18 mouse cellular contexts compared by ENCODE assay signal in the genomic region with DNA sequence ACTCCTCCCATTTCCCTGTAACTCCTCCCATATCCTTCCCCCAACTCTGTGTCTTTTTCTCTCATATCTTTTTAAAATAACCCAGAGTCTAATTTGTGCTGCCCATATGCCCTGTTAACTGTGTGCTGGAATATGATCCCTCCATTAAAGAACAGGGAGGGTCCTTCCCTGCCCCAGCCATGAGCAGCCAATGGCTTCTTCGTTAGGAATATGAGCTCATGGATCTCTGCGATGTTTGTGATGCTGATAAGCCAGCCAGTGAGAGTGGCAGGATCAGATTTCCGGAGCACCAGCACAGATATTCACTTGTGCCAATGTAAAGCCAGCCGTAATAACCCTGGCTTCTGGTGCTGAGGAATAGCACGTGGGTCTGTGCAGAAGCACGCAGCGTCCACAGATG.
DNase-seq lines count a peak whose midpoint lies in the region; ATAC-seq and TF ChIP-seq lines count a peak whose summit lies in the region.
"Had no signal": no experiment of that assay in that cellular context is flagged by ENCODE, and none has a peak within 500 bp of the region (broad histone marks: within the 10 kb centered on the region; RNA-seq: fewer than 3 reads in every experiment).

No protein-coding gene starts in this region.

- H3K36me3 ChIP-seq in kidney, embryonic 15.5 days: no peaks in the 10 kb centered on the region
- H3K36me3 ChIP-seq in lung, postnatal 0 days (ENCODE audit: insufficient read depth, low read length): no peaks in the 10 kb centered on the region
- H3K36me3 ChIP-seq in embryonic facial prominence, embryonic 11.5 days (replicated peaks; ENCODE audit: control insufficient read depth, insufficient read depth, low read depth, low read length): no peaks in the 10 kb centered on the region
- H3K36me3 ChIP-seq: limb, embryonic 15.5 days; liver, embryonic 15.5 days; midbrain, embryonic 13.5 days; neural tube, embryonic 13.5 days had no signal

- no peak for TF ChIP-seq CTCF in lung, postnatal 0 days (IDR thresholded peaks at IDR 0.05)

- H3K27me3 ChIP-seq in kidney, embryonic 15.5 days: no peaks in the 10 kb centered on the region
- H3K27me3 ChIP-seq in lung, postnatal 0 days (replicated peaks; ENCODE audit: insufficient read depth, low read length): no peaks in the 10 kb centered on the region
- H3K27me3 ChIP-seq in embryonic facial prominence, embryonic 11.5 days (ENCODE audit: control insufficient read depth, insufficient read depth, low read length): no peaks in the 10 kb centered on the region
- H3K27me3 ChIP-seq: limb, embryonic 15.5 days; liver, embryonic 15.5 days; midbrain, embryonic 13.5 days; neural tube, embryonic 13.5 days had no signal

- DNase-seq in kidney, postnatal 10 days: no peak
- DNase-seq in lung, postnatal 0 days (ENCODE audit: low spot score): no peak
- no peak for DNase-seq in lung, postnatal 36 days
- peak; percentile 40 for DNase-seq in embryonic facial prominence, embryonic 11.5 days (ENCODE audit: low spot score)
- no peak for DNase-seq in urinary bladder, postnatal 10 days (ENCODE audit: low spot score)
- DNase-seq in spleen, postnatal 14 days (ENCODE audit: low spot score in 2 of 2): no peak
- DNase-seq: cerebellum, adult 2 months; cerebellum, postnatal 36 days; layer of hippocampus, adult 9-11 months; thymus, adult 18-20 months had no signal

- H3K27ac ChIP-seq in kidney, embryonic 15.5 days: no peak overlapping the region
- no peak overlapping the region for H3K27ac ChIP-seq in lung, postnatal 0 days (ENCODE audit: low read length)
- no peak overlapping the region for H3K27ac ChIP-seq in embryonic facial prominence, embryonic 11.5 days (replicated peaks; ENCODE audit: low read depth, low read length)
- H3K27ac ChIP-seq: hindbrain, embryonic 14.5 days; left cerebral cortex, adult 2 months; limb, embryonic 15.5 days; liver, embryonic 15.5 days; midbrain, embryonic 13.5 days; neural tube, embryonic 13.5 days had no signal

- 28% methylated on average over 7 of the region's 7 CpGs for WGBS in kidney, embryonic 15.5 days
- 22% methylated on average over 7 of the region's 7 CpGs for WGBS in lung, postnatal 0 days
- WGBS in embryonic facial prominence, embryonic 11.5 days: 41% methylated on average over 7 of the region's 7 CpGs

- no peak for TF ChIP-seq EP300 in lung, postnatal 0 days (IDR thresholded peaks at IDR 0.05)

- H3K4me3 ChIP-seq in kidney, embryonic 15.5 days (replicated peaks): no peak overlapping the region
- H3K4me3 ChIP-seq in lung, postnatal 0 days (ENCODE audit: low read depth, low read length): no peak overlapping the region
- H3K4me3 ChIP-seq in embryonic facial prominence, embryonic 11.5 days (ENCODE audit: low read depth, low read length): no peak overlapping the region
- H3K4me3 ChIP-seq: left cerebral cortex, adult 2 months; limb, embryonic 15.5 days; liver, embryonic 15.5 days; midbrain, embryonic 13.5 days; neural tube, embryonic 13.5 days had no signal

- ATAC-seq in kidney, embryonic 15.5 days (replicated peaks; ENCODE audit: low FRiP score): peak; percentile 73
- 0 out of 2 replicates have a peak, but pooled peaks have one; percentile 25 for ATAC-seq in lung, postnatal 0 days
- ATAC-seq in embryonic facial prominence, embryonic 11.5 days (replicated peaks; ENCODE audit: insufficient number of reproducible peaks, low FRiP score, low TSS enrichment, low read depth): peak; percentile 78
- ATAC-seq: midbrain, embryonic 13.5 days had no signal

- H3K4me2 ChIP-seq in kidney, embryonic 15.5 days: no peak overlapping the region; the same call in 1 of the 2 replicates
- H3K4me2 ChIP-seq in lung, postnatal 0 days (replicated peaks; ENCODE audit: low read depth, low read length): no peak overlapping the region
- H3K4me2 ChIP-seq in embryonic facial prominence, embryonic 11.5 days (ENCODE audit: low read depth, low read length): no peak overlapping the region
- H3K4me2 ChIP-seq: heart, embryonic 11.5 days; hindbrain, embryonic 14.5 days; limb, embryonic 15.5 days; liver, embryonic 15.5 days; midbrain, embryonic 13.5 days; neural tube, embryonic 13.5 days had no signal

- H3K9me3 ChIP-seq in kidney, embryonic 15.5 days (replicated peaks): no peaks in the 10 kb centered on the region
- H3K9me3 ChIP-seq in lung, postnatal 0 days (ENCODE audit: low read length): no peaks in the 10 kb centered on the region
- H3K9me3 ChIP-seq in embryonic facial prominence, embryonic 11.5 days (replicated peaks; ENCODE audit: control insufficient read depth, low read length): no peaks in the 10 kb centered on the region
- H3K9me3 ChIP-seq: limb, embryonic 15.5 days; liver, embryonic 15.5 days; midbrain, embryonic 13.5 days; neural tube, embryonic 13.5 days had no signal

- peaks cover 11% of the 10 kb centered on the region; the same call in 1 of the 2 replicates for H3K4me1 ChIP-seq in kidney, embryonic 15.5 days
- no peaks in the 10 kb centered on the region for H3K4me1 ChIP-seq in lung, postnatal 0 days (ENCODE audit: insufficient read depth, low read depth, low read length)
- no peaks in the 10 kb centered on the region for H3K4me1 ChIP-seq in embryonic facial prominence, embryonic 11.5 days (ENCODE audit: control insufficient read depth, insufficient read depth, low read length)
- H3K4me1 ChIP-seq: liver, embryonic 15.5 days; midbrain, embryonic 13.5 days had no signal

- no peak overlapping the region for H3K9ac ChIP-seq in kidney, embryonic 15.5 days
- no peak overlapping the region for H3K9ac ChIP-seq in lung, postnatal 0 days (replicated peaks; ENCODE audit: low read depth)
- H3K9ac ChIP-seq in embryonic facial prominence, embryonic 11.5 days (replicated peaks; ENCODE audit: low read length): no peak overlapping the region
- H3K9ac ChIP-seq: hindbrain, embryonic 14.5 days; limb, embryonic 15.5 days; liver, embryonic 15.5 days; midbrain, embryonic 13.5 days; neural tube, embryonic 13.5 days had no signal

Comparison
In these comparisons a context has a peak if more than half of its experiments do, and no peak if none do; other contexts are left out.
1. ATAC-seq: peak in every context shown above with its lines; median percentile 78 in embryonic facial prominence, embryonic 11.5 days; 73 in kidney, embryonic 15.5 days; 25 in lung, postnatal 0 days.